Mouse (Mus musculus): ENCODE measurements around the gene Hip1.

The Hip1 gene

DNA sequence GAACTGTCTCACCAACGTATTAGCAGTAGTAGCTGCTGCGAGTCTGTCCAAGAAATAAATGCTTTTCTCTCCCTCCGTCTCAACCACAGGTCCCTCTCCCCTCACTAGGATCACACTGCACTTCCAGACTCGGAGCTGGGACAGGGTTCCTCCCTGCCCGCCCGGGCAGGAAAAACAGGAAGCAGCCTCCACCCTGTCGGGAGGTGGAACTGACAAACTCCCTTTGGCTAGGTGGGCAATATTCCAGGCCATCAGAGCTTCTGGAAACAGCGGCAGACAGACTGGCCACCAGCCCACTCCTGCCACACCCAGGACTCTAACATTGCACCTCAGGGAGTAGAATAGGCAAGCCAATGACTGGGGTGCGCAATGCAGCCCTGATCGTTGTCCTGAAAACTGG lies 11.5 kb downstream of the Hip1 start:
- no peak for DNase-seq (ENCODE audit: low read depth, low spot score)

DNA sequence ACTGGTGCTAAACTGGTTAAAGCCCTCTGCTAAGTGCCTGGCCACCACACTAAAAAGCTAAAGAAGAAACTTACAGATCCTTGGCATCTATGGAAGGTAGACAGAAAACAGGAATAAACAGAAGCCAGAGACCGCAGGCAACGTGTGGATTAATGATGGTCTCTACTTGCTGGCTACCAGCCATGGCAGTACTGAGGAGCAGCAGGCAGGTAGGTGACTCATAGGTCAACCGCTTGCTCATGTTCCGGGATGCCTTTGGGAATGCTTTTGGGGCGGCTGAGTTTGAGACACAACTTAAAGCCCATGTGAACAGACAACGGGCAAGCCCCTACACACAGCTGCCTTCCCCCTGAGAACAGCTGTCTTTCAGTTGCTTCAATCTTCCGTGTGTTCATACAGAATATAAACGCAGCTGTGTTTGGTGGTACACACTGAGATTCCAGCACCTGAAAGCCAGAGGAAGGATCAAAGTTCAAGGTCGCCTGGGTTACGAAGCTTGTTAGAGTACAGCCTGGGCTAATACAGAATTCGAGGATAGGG lies 13.5 kb downstream of the Hip1 start:
- no peak for DNase-seq (ENCODE audit: low read depth, low spot score)

DNA sequence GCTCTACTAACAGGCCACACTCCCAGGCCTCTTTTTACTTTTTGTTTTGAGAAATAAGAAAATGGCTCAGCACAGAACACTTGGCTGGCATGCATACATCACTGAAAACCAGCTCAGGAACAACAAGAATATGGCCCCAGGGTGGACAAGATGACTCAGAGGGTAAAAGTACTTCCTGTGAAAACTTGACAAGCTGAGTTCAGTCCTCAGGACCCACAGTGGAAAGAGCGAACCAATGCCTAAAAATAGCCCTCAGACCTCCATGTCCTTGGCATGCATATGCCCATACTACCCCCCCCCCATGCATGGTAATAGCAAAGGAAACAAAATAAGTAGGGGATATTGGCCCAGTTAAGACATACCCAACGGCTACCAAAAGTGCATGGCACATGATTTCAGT lies 15.0 kb downstream of the Hip1 start:
- no peak for DNase-seq (ENCODE audit: low read depth, low spot score)

DNA sequence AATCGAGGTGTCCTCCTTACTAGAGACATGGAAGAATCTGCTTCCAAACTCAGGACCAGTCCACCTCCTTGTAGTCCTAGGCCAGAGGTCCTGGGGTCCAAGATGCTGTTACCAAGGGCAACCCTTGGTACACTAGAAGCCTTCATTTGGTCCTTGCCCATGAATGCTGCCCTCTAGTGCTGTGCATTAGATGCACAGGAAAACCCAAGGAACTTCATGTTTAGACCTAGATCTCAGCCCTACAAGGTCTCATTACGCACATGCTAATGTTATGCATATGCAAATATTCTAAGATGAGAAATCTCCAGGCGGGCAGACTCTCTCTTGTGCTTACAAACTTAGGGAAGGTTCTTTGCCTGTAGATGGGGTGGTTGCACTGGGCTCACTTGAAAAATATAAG lies 15.6 kb downstream of the Hip1 start:
- no peak for DNase-seq (ENCODE audit: low read depth, low spot score)

DNA sequence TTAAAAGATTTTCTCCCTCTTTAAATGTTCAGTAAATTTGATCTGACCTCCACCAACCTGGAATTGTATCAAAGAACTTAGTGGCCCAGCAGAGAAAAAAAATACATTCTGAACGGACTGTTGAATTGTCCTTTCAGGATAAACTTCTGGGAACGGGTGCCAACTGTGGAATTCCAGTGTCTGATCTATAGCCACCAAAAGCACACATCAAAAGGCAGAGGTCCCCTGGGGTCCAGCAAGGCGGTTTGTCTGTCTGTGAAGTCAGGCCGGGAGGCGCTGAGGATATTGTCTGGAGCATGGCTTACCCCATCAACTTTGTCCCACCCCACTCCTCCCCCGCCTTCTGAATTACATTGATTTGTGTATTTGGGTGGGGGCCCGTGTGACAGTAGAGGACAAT lies 16.9 kb downstream of the Hip1 start:
- DNase-seq (ENCODE audit: low read depth, low spot score), result no peak

DNA sequence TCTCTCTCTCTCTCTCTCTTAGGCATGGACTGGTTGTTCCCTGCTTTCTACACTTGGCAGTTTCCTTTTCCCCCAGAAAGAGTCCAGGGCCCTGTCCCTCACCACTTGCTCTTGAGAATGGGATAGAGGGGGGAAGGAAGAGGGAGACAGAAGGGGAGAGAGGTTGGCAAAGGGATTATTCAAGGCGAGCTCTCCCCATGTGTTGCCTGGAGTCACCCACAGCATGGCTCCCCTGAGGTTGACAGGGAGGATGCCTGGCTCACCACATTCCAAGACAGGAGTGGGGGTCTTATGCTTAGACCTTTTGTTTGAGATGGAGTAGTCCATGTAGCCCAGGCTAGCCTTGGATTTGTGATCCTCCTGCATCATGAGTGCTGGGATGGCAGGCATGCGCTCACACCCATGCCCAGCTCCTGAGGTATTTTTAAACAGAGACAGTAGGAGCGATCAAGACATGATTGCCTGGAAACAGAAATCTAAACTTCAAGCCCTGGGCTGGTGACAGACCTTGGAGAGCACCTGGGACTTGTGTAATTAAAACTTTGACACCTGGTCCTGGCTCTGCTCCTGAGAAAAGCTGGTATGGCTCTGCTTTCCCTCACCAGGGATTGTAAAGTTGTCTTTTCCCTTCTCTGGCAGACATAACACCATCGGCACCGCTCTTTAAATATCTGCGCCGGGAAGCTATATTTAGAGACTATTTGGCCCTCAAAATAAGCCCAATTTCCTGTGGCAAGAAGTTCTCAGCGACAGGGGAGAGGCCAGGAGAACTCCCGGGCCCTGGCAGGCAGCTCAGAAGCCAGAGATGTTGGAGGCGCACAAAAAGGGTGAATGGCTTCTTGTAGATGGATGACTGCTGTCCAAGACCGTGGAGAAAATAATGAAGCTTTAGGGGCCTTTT lies 20.0 kb downstream of the Hip1 start:
- peak; percentile 51 for DNase-seq (ENCODE audit: low read depth, low spot score)

DNA sequence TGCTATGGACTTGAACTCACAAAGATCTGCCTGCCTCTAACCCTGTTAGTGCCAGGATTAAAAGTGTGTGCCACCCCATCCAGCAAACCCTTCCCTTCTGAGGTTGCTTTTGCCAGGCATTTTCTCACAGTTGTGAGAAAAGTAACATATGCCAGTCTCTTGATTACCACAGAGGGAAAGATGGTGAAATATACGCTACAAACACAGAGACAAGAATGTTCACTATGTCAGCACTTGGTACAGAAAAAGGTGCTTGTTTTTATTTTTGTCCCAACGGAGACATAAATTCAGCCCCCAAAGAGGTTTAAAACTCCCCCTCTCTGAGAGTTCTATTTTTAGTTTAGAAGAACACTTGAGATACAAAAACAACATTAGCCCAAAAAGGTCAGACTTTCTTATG lies 20.8 kb downstream of the Hip1 start:
- DNase-seq (ENCODE audit: low read depth, low spot score), result no peak

DNA sequence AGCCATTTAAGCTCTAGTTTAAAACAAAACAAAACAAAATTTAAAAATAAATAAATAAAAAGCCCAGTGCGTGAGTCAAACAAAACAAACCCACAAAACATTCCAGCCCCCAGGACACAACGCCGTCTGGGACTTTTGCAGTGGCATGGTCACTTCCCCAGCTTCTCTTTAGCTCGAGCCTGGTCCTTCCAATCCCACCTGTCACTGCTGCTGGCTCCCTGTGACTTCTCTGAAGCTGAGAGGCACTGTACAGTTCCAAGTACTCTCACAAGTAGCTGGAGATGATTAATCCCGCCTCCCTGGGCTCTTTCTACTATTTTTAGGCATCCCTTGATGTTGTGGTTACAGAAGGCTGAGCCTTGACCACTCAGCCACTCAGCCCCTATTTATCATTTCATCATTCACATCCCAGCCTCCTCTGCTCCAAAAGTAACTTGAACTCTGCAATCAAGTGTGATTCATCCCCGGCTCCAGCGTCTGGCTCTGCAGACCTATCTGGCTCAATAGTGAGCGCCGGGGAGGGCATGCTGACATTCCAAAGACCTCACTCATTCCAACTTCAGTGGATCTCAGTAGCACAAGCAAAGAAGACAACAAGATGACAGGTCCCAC lies 22.7 kb downstream of the Hip1 start:
- DNase-seq (ENCODE audit: low read depth, low spot score), result no peak

DNA sequence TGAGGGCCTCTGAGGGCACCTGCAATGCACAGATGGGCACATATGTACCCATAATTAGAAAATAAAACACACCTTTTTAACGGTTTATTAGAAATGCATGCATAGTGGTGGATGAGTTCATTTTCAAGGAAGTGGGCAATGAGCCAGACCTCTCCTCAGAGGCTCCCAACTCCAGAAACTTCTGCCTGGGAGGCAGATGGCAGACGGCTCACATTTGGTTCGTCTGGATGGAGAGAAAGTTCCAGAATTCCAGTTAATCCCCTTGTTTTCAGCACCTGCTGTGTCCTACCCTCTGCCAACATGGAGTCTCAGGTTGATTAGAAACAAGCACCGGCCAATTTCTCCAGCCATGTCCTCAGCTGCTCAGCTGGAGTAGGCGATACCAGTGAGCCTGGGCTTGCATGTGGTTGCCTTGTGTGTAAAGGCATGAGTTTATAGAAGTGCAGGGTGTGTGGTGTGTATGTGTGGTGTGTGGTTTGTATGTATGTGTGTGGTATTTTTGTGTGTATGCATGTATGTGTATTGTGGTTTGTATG lies 27.5 kb downstream of the Hip1 start:
- DNase-seq (ENCODE audit: low read depth, low spot score), result no peak

DNA sequence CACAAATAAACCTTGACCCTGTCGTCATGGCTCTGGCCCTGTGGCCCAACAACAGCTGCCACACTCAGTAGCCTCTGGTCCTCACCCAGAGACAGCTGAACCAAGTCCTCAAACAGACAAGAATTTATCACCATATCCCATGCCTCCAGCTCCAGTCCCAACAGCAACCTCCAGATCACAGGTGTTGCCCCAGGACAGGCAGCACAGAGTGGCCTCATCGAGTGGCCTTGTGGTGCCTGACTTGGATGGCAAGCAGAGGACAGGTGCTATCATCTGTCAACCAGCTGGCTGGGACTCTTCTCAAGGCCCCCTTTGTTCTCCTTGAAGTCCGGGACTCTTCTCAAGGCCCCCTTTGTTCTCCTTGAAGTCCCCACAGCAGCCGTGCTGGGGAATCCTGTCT lies 31.8 kb downstream of the Hip1 start:
- DNase-seq (ENCODE audit: low read depth, low spot score), result no peak

DNA sequence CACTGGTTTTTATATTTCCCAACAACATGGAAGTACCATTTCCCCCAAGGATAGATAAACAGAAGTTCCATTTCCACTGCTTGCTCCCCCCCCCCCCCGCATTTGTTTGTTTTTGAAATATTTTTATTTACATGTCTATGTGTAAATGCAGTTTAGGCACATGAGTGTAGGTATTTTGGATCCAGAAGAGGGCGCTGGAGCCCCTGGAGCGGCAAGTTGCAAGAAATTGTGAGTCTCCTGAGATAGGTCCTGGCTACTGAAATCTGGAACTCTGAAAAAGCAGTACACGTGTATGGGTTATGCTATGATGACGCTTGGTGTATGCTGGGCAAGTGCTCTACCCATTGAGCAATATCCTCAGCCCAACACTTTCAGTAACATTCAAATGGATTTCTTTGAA lies 33.8 kb downstream of the Hip1 start:
- DNase-seq (ENCODE audit: low read depth, low spot score), result no peak

DNA sequence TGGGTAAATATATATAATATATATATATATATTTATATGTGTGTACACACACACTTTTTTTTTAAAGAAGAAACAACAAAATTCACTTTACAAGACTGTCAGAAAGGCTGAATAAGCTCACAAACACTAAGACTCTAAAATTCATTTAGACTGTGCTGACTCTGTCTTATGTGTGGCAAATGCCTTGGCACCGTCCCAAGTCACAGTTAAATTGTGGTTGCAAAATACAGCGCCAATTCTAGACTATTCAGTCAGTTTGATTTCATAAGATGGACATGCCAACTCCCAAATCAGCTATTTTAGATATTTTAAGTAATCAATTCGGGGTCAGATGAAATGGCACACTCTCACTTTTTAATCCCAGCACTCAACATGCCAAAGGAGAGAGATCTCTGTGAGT lies 36.6 kb downstream of the Hip1 start:
- peak; percentile 41 for DNase-seq (ENCODE audit: low read depth, low spot score)

DNA sequence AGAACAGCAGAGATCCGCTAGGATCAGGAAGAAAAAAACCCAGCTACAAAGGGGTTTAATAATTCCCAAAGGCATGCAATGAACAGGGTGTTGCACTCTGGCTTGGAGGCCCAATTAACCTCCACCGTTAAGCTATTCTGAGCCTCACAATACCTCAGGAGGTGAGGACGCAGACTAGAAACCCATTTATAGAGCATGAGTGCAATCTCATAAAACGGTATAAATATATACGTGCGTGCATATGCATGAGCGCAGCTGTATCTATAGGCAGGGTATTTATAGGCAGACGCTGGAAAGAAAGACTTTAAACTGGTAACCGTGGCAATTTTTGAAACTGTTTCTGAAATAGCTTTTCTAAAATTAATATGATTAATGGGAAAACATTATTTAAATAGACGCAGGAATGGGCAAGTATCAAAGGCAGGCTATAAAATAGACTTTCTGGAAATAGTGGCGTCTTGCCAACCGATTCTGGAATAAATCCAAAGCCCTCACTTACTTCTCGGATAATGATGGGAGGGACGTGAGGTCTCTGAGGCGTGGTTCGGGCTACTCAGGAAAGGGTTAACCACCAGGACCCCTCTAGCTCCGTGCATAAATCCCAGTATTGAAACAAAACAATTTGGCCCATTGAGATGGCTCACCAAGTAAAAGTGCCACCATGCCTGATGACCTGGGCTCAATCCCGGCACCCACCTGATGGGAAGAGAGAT lies 37.2 kb downstream of the Hip1 start:
- DNase-seq (ENCODE audit: low read depth, low spot score), result peak; percentile 54

DNA sequence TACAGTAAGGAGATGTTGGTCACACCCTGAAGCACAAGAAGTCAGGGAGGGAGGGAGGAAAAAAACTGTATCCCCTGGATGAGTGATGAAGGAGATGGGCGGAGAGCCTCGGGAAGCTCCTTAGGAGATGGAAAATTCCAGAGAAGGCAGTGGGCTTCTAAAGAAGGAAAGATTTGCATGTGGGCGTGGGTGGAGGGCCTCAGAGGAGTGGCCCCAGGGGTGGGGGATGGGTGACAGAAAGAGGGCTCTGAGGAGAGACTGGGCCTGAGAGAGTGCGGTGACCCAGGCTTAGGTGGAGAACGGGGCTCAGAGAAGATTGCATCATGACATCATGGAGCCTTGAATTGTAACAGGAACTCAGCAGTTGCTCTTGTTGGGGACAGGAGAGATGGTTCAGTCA lies 39.5 kb downstream of the Hip1 start:
- DNase-seq (ENCODE audit: low read depth, low spot score), result no peak

DNA sequence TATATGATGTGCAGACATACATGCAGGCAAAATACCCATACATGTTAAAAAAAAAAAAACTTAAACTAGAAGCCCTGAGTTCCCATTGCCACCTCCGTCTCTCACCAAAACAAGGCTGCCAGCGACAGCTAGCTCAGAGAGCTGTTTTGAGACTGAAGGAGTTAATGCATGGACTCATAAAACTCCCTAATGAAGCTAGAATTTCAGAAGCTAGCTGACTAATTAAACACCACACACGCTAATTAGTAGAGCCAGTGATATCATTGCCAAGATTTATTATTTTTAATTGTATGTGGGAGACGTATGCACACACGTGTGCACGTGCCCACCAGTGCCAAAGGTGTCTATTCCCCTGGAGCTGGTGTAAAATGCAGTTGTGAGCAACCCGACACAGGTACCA lies 42.0 kb downstream of the Hip1 start:
- no peak for DNase-seq (ENCODE audit: low read depth, low spot score)

DNA sequence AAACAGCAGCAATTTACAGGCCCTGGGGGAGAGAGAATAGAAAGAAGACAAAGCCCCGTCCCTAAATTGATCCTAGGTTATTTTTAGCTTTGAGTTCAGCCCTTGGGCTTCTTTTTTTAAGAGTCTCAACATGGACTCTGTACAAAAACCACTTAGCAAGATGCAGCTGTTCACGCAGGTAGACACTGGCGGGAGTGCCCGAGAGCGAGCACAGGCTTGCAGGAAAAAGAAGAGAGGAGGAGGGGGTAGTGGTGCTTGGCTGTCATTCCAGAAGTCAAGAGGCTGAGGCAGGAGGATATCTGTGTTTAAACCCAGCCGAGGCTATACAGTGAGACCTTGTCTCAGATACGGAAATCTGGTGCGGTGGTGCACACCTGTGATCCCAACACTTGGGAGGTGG lies 42.9 kb downstream of the Hip1 start:
- DNase-seq (ENCODE audit: low read depth, low spot score), result no peak

DNA sequence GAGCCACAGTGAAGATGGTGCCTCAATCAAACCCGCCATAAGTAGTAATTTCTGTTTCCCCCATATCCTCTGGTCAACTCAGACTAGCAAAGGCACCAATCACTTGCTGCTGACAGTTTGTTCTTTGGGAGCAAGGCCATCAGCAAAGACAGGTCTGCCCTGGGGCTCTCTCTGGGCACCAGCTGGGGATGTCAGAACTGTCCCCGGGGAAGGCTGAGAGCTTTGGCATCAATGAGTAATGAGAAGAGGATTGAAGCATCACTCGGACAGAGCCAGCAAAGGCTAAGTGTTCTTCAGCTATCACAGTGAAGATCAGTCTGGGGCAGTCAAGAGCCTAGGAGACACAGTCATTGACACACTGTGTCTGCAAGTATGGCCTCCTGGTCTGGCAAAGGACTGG lies 46.0 kb downstream of the Hip1 start:
- DNase-seq (ENCODE audit: low read depth, low spot score), result no peak

DNA sequence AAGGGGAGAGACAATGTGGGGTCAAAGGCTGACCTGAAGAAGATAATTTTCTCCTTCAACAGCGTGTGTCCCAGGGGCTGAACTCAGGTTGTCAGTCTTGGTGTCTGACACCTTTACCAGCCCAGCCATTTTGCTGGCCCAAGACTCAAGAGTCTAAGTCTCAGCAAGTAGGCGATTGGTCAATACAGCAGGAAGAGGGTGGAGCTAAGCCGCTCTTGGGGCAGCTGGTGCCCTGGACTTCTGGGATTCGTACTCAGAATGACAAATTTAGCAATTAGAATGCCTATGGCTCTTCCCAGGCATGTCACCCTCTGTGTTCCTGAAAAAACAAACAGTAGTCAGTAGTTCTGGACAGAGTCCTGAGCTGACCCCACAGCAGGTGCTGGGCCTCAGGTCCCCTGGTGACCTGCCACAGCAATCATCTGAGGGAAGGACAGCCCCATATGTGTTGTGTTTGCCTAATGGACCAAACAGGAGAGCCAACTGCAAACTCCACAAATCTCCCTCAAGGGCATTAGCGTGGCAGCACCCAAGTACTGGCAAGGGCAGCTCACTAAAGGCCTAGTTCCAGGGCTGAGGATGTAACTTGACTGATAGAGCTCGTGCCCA lies 47.5 kb downstream of the Hip1 start:
- DNase-seq (ENCODE audit: low read depth, low spot score), result no peak

DNA sequence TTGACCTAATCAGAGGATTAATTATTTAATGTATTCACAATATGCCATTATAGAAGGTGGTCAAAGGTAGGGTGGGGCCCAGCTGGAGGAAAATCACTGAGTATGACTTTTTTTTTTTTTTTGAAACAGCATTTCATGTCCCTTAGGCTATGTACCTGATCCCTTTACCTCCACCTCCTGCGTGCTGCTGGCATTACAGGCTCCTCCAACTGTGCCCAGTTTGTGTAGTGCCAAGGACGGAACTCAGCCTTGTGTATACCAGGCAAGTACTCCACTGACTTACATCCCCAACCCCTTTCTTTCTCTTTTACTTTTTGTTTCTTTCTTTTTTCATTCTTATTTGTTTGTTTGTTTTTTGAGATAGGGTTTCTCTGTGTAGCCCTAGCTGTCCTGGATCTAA lies 48.4 kb downstream of the Hip1 start:
- DNase-seq (ENCODE audit: low read depth, low spot score), result no peak

DNA sequence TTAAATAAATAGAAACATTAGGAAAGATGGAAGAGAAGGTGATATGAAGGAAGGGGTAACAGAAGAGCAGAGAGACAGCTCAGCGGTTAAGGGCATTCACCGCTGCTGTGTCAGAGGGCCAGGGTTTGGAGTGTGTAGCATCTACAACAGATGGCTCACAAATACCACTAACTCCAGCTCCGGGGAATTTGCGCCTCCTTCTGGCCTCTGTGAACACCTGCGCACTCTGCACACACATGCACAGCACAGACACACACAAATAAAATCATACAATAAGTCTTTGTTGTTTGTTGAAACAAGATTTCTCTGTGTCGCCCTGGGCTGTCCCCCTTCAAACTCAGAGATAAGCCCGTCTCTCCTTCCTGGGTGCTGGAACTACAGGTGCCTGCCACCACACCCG lies 49.4 kb downstream of the Hip1 start:
- no peak for DNase-seq (ENCODE audit: low read depth, low spot score)

DNA sequence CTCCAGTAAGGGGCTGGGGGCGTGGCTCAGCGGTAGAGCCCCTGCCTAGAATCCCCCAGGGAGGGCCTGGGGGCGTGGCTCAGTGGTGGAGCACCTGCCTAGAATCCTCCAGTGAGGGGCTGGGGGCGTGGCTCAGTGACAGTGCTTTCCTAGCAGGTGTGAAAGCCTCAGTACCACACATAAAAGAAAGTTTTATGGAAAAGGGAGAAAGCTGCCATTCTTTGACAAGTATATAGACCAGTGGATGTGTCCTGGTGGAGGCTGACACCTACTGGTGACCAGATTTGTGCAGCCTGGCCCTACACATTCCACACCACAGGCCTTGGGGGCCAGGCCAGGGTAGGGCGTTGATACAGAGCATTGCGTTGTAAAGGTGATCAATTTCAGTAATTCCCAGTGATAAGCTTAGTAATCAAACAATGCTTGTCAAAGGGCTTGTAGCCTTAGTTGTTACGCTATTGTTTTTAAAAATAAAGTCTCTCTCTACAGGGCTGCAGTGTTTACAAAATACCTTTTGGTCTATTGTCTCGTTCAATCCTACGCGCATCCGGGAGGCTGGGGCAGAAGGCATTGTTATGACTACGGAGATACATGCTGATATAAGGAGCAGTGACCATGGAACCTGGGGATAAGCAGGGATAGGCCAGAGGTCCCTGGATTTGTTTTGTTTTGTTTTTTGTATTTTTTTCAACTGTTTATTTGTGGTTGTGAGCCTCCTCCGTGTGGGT lies 50.6 kb downstream of the Hip1 start:
- DNase-seq (ENCODE audit: low read depth, low spot score), result no peak
